Mouse (Mus musculus) neural tube, embryonic 14.5 days (tissue): Measurements from ENCODE around the gene A930002H24Rik. TPM values are rescaled to one million over a fixed set of nuclear protein-coding genes. Genes with fewer than 3 reads are reported as not detected.
"Not testable (repeated sequence)": the region's sequence is repeated elsewhere in the genome, so short reads cannot be mapped to it uniquely, and the experiment has no call there.

Experiments
- ATAC-seq: fragments of 200-750 bp; cut with Nextera tagmentation; 2 replicates; pipeline ENCODE4 v1.8.0; 2017; ENCODE audit warnings: low read depth, mild to moderate bottlenecking, moderate TSS enrichment, moderate library complexity
- H3K27ac ChIP-seq: fragments of 300-500 bp; sonication (generic); 2 replicates; pipeline ENCODE4 v1.5.1; 2014; ENCODE audit warnings: low read depth, mild to moderate bottlenecking, control low read depth, low read length, moderate library complexity, mixed read lengths
- H3K27me3 ChIP-seq: fragments of 300-500 bp; sonication (generic); 2 replicates; pipeline ENCODE4 v1.6.1; 2014; ENCODE audit warnings: low read length; ENCODE audit not compliant: control insufficient read depth, insufficient read depth
- H3K36me3 ChIP-seq: fragments of 300-500 bp; sonication (generic); 2 replicates; pipeline ENCODE4 v1.6.1; 2014; ENCODE audit warnings: low read length, mixed read lengths; ENCODE audit not compliant: control insufficient read depth, insufficient read depth
- H3K4me1 ChIP-seq: fragments of 300-500 bp; sonication (generic); 2 replicates; pipeline ENCODE4 v1.6.1; 2014; ENCODE audit warnings: low read length; ENCODE audit not compliant: control insufficient read depth, insufficient read depth
- H3K4me2 ChIP-seq: fragments of 300-500 bp; sonication (generic); 2 replicates; pipeline ENCODE4 v1.6.1; 2014; ENCODE audit warnings: mild to moderate bottlenecking, low read depth, low read length, control low read depth
- H3K4me3 ChIP-seq: fragments of 300-500 bp; sonication (generic); 2 replicates; pipeline ENCODE4 v1.5.1; 2014; ENCODE audit warnings: low read depth, low read length, control low read depth, mixed read lengths
- H3K9ac ChIP-seq: fragments of 300-500 bp; sonication (generic); replicated peaks from 2 replicates; pipeline ENCODE4 v1.6.1; 2014; ENCODE audit warnings: low read depth, mild to moderate bottlenecking, control low read depth, low read length, mixed read lengths
- H3K9me3 ChIP-seq: fragments of 300-500 bp; sonication (generic); 2 replicates; pipeline ENCODE4 v1.6.1; 2016; ENCODE audit warnings: low read length; ENCODE audit not compliant: control insufficient read depth
- WGBS: fragments of 180-500 bp; shearing (Covaris S2); extraction: QIAGEN DNeasy Blood & Tissue Kit; methylation state at CpG from one replicate; pipeline ENCODE4 v1.1.7; 2014; 5-methylcytosine and 5-hydroxymethylcytosine counted together
- polyA plus RNA-seq: library from polyadenylated mRNA; unstranded; fragments of >200 nt; fragmentation: Nextera tagmentation; extraction: Ambion mirVana; gene quantifications from 2 replicates; pipeline ENCODE4 v1.2.1, GENCODE M21; 2014

A930002H24Rik gene
- polyA plus RNA-seq, 1 experiment from 2014 or later: 3.0 TPM

DNA sequence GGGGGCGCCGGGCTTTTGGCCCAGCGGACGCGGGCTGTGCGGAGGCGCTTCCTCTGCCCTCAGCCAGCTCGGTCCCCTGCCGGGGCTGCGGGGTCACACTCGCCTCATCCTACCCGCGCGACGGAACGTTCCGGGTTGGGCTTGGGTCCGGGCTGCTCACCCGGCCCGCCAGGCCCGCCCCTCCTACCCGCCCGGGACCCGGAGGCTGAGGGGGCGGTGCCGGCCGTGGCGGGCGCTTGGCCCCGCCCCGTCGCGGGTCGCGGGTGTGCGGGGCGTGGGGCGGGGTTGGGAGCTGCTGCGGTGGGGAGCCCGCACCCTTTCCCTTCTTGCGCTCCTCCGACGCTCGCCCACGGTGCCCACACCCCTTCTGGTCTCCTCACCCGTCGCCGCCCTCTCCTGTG lies 580 bp upstream of the A930002H24Rik start:
- Histone ChIP-seq H3K4me2 (peak overlapping the region; percentile 85), H3K36me3 (no peaks in the 10 kb centered on the region), H3K4me3 (peak overlapping the region; percentile 95), H3K4me1 (peaks cover 3% of the 10 kb centered on the region; the same call in 1 of the 2 replicates), H3K27ac (peak overlapping the region; percentile 95), H3K9ac (peak overlapping the region; percentile 95), H3K27me3 (no peaks in the 10 kb centered on the region), H3K9me3 (no peaks in the 10 kb centered on the region)
- peak; percentile 78 for ATAC-seq
- under 1% methylated on average over 37 of the region's 48 CpGs for WGBS

DNA sequence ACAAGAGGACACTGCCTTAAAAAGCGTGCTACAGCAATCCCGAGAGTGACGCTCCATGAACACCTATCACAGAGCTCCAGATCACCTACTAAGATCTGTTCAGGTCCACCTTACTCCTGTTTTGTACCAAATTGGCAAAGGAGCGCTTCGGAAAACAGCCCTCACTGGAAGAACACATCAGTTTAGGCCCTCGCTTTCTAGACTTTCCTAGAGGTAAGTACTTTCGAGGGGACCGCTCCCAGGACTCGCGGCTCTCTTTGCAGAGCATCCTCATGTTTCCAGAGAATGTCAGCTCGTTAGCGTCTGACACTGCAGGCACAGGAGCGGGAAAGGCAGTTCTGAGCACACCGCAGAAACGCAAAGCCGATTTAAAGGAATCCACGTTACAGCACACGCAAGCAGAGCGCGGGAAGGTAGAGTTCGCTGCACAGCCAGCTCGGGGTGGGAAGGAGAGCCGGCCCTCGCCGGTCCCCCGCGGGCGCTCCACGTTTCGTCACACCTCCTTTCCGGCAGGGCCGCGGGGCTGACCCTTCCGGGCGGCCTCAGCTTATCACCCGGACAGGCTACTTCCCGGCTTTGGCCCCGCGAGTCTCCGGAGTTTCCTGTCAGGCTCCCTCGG lies 470 bp downstream of the A930002H24Rik start, which contains the start of gene Fer:
TSS of gene Fer (plus strand) at position 51 of the 619 bp plus-strand sequence.
- H3K4me3 ChIP-seq: peak within 1 kb of the TSS; percentile 95
- H3K4me1 ChIP-seq: peaks cover 3% of the 10 kb centered on the region; the same call in 1 of the 2 replicates
- 1% methylated on average over 41 of the region's 41 CpGs for WGBS
- H3K27ac ChIP-seq: peak within 1 kb of the TSS; percentile 95
- no peaks in the 10 kb centered on the region for H3K36me3 ChIP-seq
- no peaks in the 10 kb centered on the region for H3K9me3 ChIP-seq
- ATAC-seq: peak; percentile 57
- peak within 1 kb of the TSS; percentile 95 for H3K9ac ChIP-seq
- H3K4me2 ChIP-seq: peak within 1 kb of the TSS; percentile 85
- no peaks in the 10 kb centered on the region for H3K27me3 ChIP-seq

- no peak overlapping the region for H3K27ac ChIP-seq
Measured at GRCm38 (mm10) chr17:63862399-63862798, 1.2 kb downstream of the A930002H24Rik start.

DNA sequence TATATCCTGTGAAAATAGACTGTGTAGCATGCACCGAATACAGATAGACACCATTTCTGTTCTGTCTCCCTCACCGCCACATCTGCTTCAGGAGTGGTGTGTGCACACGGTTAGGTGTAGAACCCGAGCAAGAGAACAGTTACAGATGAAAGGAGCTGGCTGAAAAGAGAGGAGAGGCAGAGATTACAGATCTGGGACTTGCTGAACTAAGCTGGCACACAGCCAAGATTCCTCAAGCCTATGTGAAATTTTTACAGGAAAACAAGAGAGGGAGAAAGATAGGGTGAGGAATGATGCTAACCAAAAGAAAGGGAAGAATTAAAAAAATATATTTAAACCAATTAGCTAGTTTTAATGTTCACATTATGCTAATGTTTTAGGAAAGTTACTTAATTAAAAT lies 2.6 kb downstream of the A930002H24Rik start:
- whole genome bisulfite sequencing: 58% methylated on average over 4 of the region's 4 CpGs
- Histone ChIP-seq H3K4me3 (no peak overlapping the region), H3K9me3 (no peaks in the 10 kb centered on the region), H3K27ac (no peak overlapping the region), H3K4me2 (no peak overlapping the region), H3K36me3 (no peaks in the 10 kb centered on the region), H3K9ac (no peak overlapping the region), H3K4me1 (peaks cover 3% of the 10 kb centered on the region; the same call in 1 of the 2 replicates), H3K27me3 (no peaks in the 10 kb centered on the region)
- no peak for ATAC-seq

More at GRCm38 (mm10) chr17:63862399-63862798, 1.2 kb downstream of the A930002H24Rik start:
- no peaks in the 10 kb centered on the region for H3K27me3 ChIP-seq
- no peak overlapping the region for H3K4me3 ChIP-seq
- H3K4me2 ChIP-seq: peak overlapping the region; percentile 72
- H3K4me1 ChIP-seq: peaks cover 3% of the 10 kb centered on the region; the same call in 1 of the 2 replicates
- no peaks in the 10 kb centered on the region for H3K36me3 ChIP-seq
- no peaks in the 10 kb centered on the region for H3K9me3 ChIP-seq
- 62% methylated on average over 3 of the region's 3 CpGs for WGBS
- no peak for ATAC-seq
- no peak overlapping the region for H3K9ac ChIP-seq

DNA sequence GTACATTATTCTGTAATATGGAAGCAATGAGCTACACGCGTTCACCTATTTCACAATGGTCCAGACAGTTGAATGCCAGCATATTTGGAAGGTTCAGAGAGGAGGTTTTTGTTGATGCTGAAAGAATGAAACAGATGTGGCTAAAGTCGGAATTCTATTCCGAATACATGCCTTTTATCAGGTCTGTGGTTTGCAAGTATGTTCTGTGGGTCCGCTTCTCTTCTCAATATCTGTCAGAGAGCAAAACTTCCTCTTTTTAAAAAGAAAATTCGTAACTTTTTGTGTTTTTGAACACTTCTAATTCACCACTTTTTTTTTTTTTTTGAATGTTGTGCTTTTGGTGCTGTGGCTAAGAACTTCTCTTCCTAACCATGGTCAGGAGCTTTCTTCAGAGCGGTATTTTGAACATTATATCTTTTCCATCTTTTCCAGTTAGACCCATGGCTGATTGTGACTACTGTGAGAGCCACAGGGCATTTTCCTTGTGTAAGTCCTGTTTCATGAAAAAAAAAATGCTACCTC lies 6.5 kb downstream of the A930002H24Rik start:
- Histone ChIP-seq H3K4me3 (no peak overlapping the region), H3K27ac (no peak overlapping the region), H3K9ac (no peak overlapping the region), H3K4me2 (no peak overlapping the region), H3K36me3 (no peaks in the 10 kb centered on the region), H3K27me3 (no peaks in the 10 kb centered on the region), H3K9me3 (no peaks in the 10 kb centered on the region), H3K4me1 (no peaks in the 10 kb centered on the region)
- no peak for ATAC-seq
- WGBS: 92% methylated on average over 7 of the region's 7 CpGs

DNA sequence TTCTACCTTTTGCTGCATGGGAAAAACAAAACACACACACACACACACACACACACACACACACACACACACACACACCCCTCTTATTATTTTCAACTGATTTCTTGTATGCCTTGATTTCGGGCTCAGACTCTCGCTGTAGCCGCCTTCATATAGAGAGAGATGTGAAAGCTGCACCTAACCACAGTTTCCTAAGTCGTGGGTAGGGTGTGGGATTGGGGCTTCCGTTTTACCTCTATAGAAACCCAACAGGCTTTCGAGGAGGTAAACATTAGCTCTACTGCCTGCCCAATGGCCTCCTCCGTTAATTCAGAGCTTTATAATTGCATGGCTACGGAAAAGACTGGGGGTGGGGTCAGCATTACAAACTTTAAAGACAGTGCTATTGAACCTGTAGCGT lies 13.6 kb downstream of the A930002H24Rik start:
- Histone ChIP-seq H3K27ac (no peak overlapping the region), H3K4me2 (peak overlapping the region; percentile 56; the same call in 1 of the 2 replicates)

DNA sequence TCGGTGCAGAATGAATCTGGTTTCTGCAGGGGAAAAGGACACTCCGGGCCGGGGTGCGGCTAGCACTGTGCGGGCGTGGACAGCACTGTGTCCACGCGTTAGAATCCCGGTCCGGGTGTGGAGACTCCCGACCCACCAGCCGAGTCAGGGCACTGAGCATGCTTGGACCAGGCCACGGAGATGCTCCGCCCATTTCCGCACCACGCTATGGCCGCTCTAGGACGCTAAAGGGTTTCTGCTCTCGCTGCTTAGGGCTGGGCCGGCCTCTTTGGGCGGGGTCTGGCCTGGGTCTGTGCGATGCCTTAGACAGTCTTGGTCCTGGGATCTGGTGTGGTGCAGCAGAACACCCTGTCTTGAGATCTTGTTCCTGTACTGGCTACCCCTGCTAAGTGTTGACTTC lies 14.0 kb downstream of the A930002H24Rik start:
- peak overlapping the region; percentile 53 for H3K4me3 ChIP-seq
- H3K9ac ChIP-seq: peak overlapping the region; percentile 67
- 1% methylated on average over 22 of the region's 22 CpGs for WGBS
- no peaks in the 10 kb centered on the region for H3K9me3 ChIP-seq
- no peaks in the 10 kb centered on the region for H3K27me3 ChIP-seq
- H3K4me1 ChIP-seq: no peaks in the 10 kb centered on the region
- ATAC-seq: peak; percentile 100
- no peaks in the 10 kb centered on the region for H3K36me3 ChIP-seq
- H3K27ac ChIP-seq: peak overlapping the region; percentile 56
- H3K4me2 ChIP-seq: peak overlapping the region; percentile 56

More for the DNA sequence above, 13.6 kb downstream of the A930002H24Rik start:
- no peaks in the 10 kb centered on the region for H3K4me1 ChIP-seq
- WGBS: 90% methylated on average over 9 of the region's 9 CpGs
- H3K27me3 ChIP-seq: no peaks in the 10 kb centered on the region
- H3K36me3 ChIP-seq: no peaks in the 10 kb centered on the region
- no peak overlapping the region for H3K9ac ChIP-seq
- H3K9me3 ChIP-seq: no peaks in the 10 kb centered on the region
- ATAC-seq: no peak
- no peak overlapping the region for H3K4me3 ChIP-seq

DNA sequence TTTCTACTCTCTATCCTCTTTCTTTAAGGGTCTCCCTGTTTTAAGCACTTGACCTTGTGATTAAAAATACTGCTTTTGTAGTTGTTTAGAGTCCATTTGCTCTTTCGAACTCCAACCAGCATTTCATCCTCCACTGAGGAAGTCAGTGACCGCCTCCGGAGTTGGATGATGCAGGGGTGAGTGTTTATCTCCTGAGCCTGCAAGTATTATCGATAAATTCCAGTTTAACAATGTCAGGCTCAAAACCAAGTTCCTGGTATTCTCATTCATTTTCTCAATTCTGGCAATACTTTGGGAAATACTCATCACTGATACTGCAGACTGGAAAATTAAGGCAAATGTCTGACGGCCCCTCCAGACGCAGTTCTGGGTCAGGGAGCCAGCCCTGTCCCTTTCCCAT lies 14.4 kb downstream of the A930002H24Rik start:
- Histone ChIP-seq H3K36me3 (no peaks in the 10 kb centered on the region), H3K4me1 (no peaks in the 10 kb centered on the region), H3K27me3 (no peaks in the 10 kb centered on the region), H3K27ac (peak overlapping the region; percentile 56), H3K4me3 (peak overlapping the region; percentile 53), H3K9me3 (no peaks in the 10 kb centered on the region), H3K4me2 (peak overlapping the region; percentile 56), H3K9ac (peak overlapping the region; percentile 67)
- ATAC-seq: peak; percentile 39
- 9% methylated on average over 6 of the region's 6 CpGs for WGBS

DNA sequence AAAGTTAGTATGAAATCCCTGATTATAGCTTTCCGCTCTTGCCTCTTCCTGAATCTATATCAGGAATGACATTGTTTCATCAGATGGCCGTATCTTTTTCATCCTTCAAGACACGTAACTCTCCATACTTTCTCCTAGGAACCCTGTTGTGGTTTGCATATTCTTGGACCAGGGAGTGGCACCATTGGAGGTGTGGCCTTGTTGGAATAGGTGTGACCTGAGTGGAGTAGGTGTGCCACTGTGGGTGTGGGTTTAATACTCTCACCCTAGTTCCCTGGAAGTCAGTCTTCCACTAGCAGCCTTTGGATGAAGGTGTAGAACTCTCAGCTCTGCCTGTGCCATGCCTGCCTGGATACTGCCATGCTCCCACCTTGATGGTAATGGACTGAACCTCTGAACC lies 17.8 kb downstream of the A930002H24Rik start:
- H3K27ac ChIP-seq, H3K4me2 ChIP-seq, H3K9ac ChIP-seq, H3K36me3 ChIP-seq, ATAC-seq, H3K27me3 ChIP-seq, H3K4me1 ChIP-seq, H3K9me3 ChIP-seq, H3K4me3 ChIP-seq: not testable (repeated sequence)
- WGBS: 97% methylated on average over 3 of the region's 3 CpGs
